Mouse (Mus musculus): ENCODE data around the gene Nras. TPM values are rescaled to one million over a fixed set of nuclear protein-coding genes. Genes with fewer than 3 reads are reported as not detected.
A peak's percentile ranks its signal among the peaks of the same experiment; 100 is the strongest.

The Nras gene
- total RNA-seq, 1 experiment = 113 TPM

GRCm38 (mm10) chr3:103081861-103082453 is 23.9 kb downstream of the Nras start:
- no peak for TF ChIP-seq MAFK (IDR thresholded peaks at IDR 0.05; ENCODE audit: insufficient read depth, low read depth, low read length)
- TF ChIP-seq ZNF384 (IDR thresholded peaks at IDR 0.05; ENCODE audit: low read depth, low read length) = no peak
- no peak for TF ChIP-seq ZC3H11A (IDR thresholded peaks at IDR 0.05; ENCODE audit: borderline replicate concordance, low read depth, low read length)
- no peak for TF ChIP-seq CHD2 (IDR thresholded peaks at IDR 0.05; ENCODE audit: low read depth, low read length)
- TF ChIP-seq HCFC1 (IDR thresholded peaks at IDR 0.05; ENCODE audit: borderline replicate concordance, insufficient read depth, low read length) = no peak
- Histone ChIP-seq H3K27ac (ENCODE audit: insufficient read depth, low read depth, low read length, poor library complexity, severe bottlenecking) (no peak overlapping the region), H3K4me3 (ENCODE audit: insufficient read depth in 1 of 2, low read depth in 1 of 2, low read length in 2 of 2, poor library complexity in 1 of 2, severe bottlenecking in 1 of 2) (no peak overlapping the region; a peak in 1 of 4 replicates), H3K4me1 (ENCODE audit: control insufficient read depth in 2 of 2, insufficient read depth in 2 of 2, low read length in 2 of 2, poor library complexity in 1 of 2) (0 out of 4 replicates have a peak, but pooled peaks cover 0 to 3% of the 10 kb centered on the region in 2 experiments), H3K9me3 (ENCODE audit: control insufficient read depth, insufficient read depth, low read depth, low read length) (no peaks in the 10 kb centered on the region), H3K36me3 (ENCODE audit: control insufficient read depth, insufficient read depth, low read length, poor library complexity, severe bottlenecking) (no peaks in the 10 kb centered on the region), H3K9ac (ENCODE audit: insufficient read depth, low read depth, low read length, poor library complexity, severe bottlenecking) (no peak overlapping the region)
- in situ Hi-C loops (cut with MboI; ENCODE audit: low sequenced_read_pairs in 2 of 2, unreplicated experiment in 2 of 2) = no loop called here
- DNase-seq (ENCODE audit: low read depth, low spot score) = no peak

- Histone ChIP-seq H3K9ac (ENCODE audit: insufficient read depth, low read depth, low read length, poor library complexity, severe bottlenecking) (no peak overlapping the region), H3K36me3 (ENCODE audit: control insufficient read depth, insufficient read depth, low read length, poor library complexity, severe bottlenecking) (no peaks in the 10 kb centered on the region), H3K9me3 (ENCODE audit: control insufficient read depth, insufficient read depth, low read depth, low read length) (no peaks in the 10 kb centered on the region), H3K4me1 (ENCODE audit: control insufficient read depth in 2 of 2, insufficient read depth in 2 of 2, low read length in 2 of 2, poor library complexity in 1 of 2) (0 out of 4 replicates have a peak, but pooled peaks cover 0 to 3% of the 10 kb centered on the region in 2 experiments), H3K4me3 (ENCODE audit: insufficient read depth in 1 of 2, low read depth in 1 of 2, low read length in 2 of 2, poor library complexity in 1 of 2, severe bottlenecking in 1 of 2) (no peak overlapping the region), H3K27ac (ENCODE audit: insufficient read depth, low read depth, low read length, poor library complexity, severe bottlenecking) (no peak overlapping the region)
- TF ChIP-seq CHD2 (IDR thresholded peaks at IDR 0.05; ENCODE audit: low read depth, low read length) (no peak), MAFK (IDR thresholded peaks at IDR 0.05; ENCODE audit: insufficient read depth, low read depth, low read length) (no peak), ZNF384 (IDR thresholded peaks at IDR 0.05; ENCODE audit: low read depth, low read length) (no peak), HCFC1 (IDR thresholded peaks at IDR 0.05; ENCODE audit: borderline replicate concordance, insufficient read depth, low read length) (no peak), ZC3H11A (IDR thresholded peaks at IDR 0.05; ENCODE audit: borderline replicate concordance, low read depth, low read length) (no peak)
- in situ Hi-C loops (cut with MboI; ENCODE audit: low sequenced_read_pairs in 2 of 2, unreplicated experiment in 2 of 2) = no loop called here
- DNase-seq (ENCODE audit: low read depth, low spot score) = no peak
Observed at GRCm38 (mm10) chr3:103082761-103083160, 24.7 kb downstream of the Nras start.

GRCm38 (mm10) chr3:103085986-103086385 is 27.9 kb downstream of the Nras start:
- peak; percentile 65 for DNase-seq (ENCODE audit: low read depth, low spot score)
- H3K27ac ChIP-seq (ENCODE audit: insufficient read depth, low read depth, low read length, poor library complexity, severe bottlenecking) = no peak overlapping the region; the same call in 1 of the 2 replicates
- no peak overlapping the region for H3K4me3 ChIP-seq (ENCODE audit: insufficient read depth in 1 of 2, low read depth in 1 of 2, low read length in 2 of 2, poor library complexity in 1 of 2, severe bottlenecking in 1 of 2)
- in situ Hi-C loops (cut with MboI; ENCODE audit: low sequenced_read_pairs in 2 of 2, unreplicated experiment in 2 of 2) = no loop called here
- no peak overlapping the region for H3K9ac ChIP-seq (ENCODE audit: insufficient read depth, low read depth, low read length, poor library complexity, severe bottlenecking)
- H3K4me1 ChIP-seq (ENCODE audit: control insufficient read depth in 2 of 2, insufficient read depth in 2 of 2, low read length in 2 of 2, poor library complexity in 1 of 2) = 0 out of 4 replicates have a peak, but pooled peaks cover 0 to 3% of the 10 kb centered on the region in 2 experiments
- 0 out of 2 replicates have a peak, but pooled peaks have one; percentile 32 for TF ChIP-seq ZNF384 (IDR thresholded peaks at IDR 0.05; ENCODE audit: low read depth, low read length)
- no peak for TF ChIP-seq HCFC1 (IDR thresholded peaks at IDR 0.05; ENCODE audit: borderline replicate concordance, insufficient read depth, low read length)
- H3K36me3 ChIP-seq (ENCODE audit: control insufficient read depth, insufficient read depth, low read length, poor library complexity, severe bottlenecking) = no peaks in the 10 kb centered on the region
- H3K9me3 ChIP-seq (ENCODE audit: control insufficient read depth, insufficient read depth, low read depth, low read length) = no peaks in the 10 kb centered on the region

- no peak for DNase-seq (ENCODE audit: low read depth, low spot score)
- Histone ChIP-seq H3K9me3 (ENCODE audit: control insufficient read depth, insufficient read depth, low read depth, low read length) (no peaks in the 10 kb centered on the region), H3K4me3 (ENCODE audit: insufficient read depth in 1 of 2, low read depth in 1 of 2, low read length in 2 of 2, poor library complexity in 1 of 2, severe bottlenecking in 1 of 2) (no peak overlapping the region), H3K4me1 (ENCODE audit: control insufficient read depth in 2 of 2, insufficient read depth in 2 of 2, low read length in 2 of 2, poor library complexity in 1 of 2) (no peaks in the 10 kb centered on the region), H3K27ac (ENCODE audit: insufficient read depth, low read depth, low read length, poor library complexity, severe bottlenecking) (no peak overlapping the region), H3K9ac (ENCODE audit: insufficient read depth, low read depth, low read length, poor library complexity, severe bottlenecking) (no peak overlapping the region), H3K36me3 (ENCODE audit: control insufficient read depth, insufficient read depth, low read length, poor library complexity, severe bottlenecking) (no peaks in the 10 kb centered on the region)
- in situ Hi-C loops (cut with MboI; ENCODE audit: low sequenced_read_pairs in 2 of 2, unreplicated experiment in 2 of 2) = no loop called here
- TF ChIP-seq ZNF384 (IDR thresholded peaks at IDR 0.05; ENCODE audit: low read depth, low read length) (no peak), ZC3H11A (IDR thresholded peaks at IDR 0.05; ENCODE audit: borderline replicate concordance, low read depth, low read length) (no peak), CHD2 (IDR thresholded peaks at IDR 0.05; ENCODE audit: low read depth, low read length) (no peak), HCFC1 (IDR thresholded peaks at IDR 0.05; ENCODE audit: borderline replicate concordance, insufficient read depth, low read length) (no peak), MAFK (IDR thresholded peaks at IDR 0.05; ENCODE audit: insufficient read depth, low read depth, low read length) (no peak)
Observed at GRCm38 (mm10) chr3:103091753-103092152, 33.7 kb downstream of the Nras start.
